Mouse (Mus musculus) R1 (cell line): ENCODE data around the gene Gfpt1.

Experiments
- DNase-seq: peaks from one replicate; pipeline ENCODE4 v3.0.0-alpha.2; 2018; ENCODE audit warnings: low read depth, low spot score

Gene Gfpt1

GRCm38 (mm10) chr6:87100297-87101020 is 57.8 kb downstream of the Gfpt1 start:
- DNase-seq = no peak

DNA sequence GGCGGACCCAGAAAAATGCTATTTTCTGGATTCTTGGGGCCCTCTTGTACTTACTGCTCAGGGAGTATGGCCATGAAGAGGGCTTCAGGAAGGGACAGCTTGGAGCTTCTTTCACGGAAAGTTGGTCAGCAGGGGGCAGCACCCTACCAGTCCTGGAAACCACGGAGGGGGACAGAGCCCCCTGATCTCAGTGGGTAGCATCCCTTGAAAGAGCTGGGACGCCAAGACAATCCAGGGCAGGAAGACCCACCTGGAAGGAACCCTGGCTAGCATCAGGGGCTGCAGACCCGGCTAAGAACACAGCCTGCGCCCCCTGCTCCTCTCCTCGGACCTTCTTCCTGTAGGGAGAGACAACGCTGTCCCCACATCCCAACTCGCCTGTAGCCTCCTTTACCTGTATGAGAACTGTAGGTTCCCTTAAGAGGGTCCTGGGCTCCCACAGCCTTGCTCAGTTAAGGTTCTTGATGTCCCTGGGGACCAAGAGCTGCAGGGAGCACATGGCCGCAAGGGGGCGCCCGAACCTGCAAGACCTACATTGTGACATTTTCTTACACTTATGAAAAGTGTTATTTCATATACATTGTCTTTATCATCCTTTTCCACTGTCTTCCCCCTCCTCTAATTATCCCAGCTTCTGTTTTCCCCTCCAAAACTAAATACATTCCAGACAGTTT is 58.8 kb downstream of the Gfpt1 start:
- peak; percentile 78 for DNase-seq

DNA sequence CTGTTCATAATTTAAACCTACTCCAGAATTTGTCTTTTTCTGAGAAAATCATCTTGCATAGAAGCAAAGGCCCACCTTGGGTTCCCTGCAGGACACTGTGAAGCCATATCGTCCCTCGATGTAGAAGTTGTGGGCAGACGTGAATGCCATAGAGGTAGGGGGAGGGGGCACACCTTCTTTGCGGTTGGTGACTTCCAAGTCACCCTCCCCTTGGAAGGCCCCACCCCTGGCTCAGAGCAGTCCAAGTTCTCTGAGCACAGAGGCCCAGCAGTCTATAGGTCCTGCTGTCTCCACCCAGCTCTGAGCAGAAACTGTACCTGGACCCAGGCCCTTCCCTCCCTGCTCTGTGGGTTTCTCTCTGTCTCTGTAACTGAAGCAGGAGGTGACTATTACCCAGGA is 59.3 kb downstream of the Gfpt1 start:
- no peak for DNase-seq

GRCm38 (mm10) chr6:87102421-87102911 is 59.8 kb downstream of the Gfpt1 start:
- no peak for DNase-seq

DNA sequence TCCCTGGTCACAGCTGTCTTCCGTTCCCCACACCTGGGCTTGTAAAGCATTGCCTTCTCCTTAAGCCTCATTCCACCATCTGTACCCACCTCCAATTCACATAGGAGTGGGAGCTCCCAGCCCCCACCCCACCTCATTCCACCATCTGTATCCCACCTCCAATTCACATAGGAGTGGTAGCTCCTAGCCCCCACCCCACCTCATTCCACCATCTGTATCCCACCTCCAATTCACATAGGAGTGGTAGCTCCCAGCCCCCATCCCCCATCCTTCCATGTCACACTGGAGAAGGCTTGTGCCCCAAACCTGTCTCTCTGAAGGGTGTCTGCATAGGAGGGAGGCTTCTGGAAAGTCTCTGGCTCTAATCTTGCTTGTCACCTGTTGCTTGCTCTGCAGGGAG is 60.7 kb downstream of the Gfpt1 start:
- DNase-seq = no peak

DNA sequence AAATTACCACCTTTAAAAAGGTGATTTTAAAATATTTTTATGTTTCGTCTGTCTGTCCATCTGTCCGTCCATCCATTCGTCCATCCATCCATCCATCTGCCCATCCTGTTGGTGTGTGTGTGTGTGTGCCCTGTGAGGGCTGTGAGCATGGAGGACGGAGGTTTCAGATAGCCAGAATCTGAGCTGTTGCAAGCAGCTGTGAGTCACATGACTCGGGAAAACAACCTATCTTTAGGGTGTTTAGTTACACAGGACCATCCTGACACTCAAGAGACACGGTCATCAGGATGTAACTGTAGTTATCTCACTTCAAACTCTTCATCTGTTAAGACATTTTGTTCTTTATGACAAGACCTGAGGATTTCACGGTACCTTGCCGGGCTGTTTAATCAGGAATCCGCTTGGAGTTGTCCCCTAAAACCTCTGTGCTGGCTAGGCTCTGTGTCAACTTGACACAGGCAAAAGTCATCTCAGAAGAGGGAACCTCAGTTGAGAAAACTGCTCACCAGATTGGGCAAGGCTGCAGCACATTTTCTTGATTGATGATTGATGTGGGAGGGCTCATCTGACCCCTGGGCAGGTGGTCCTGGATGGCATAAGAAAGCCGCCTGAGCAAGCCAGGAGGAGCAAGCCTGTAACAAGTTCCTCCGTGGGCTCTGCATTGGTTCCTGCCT is 61.6 kb downstream of the Gfpt1 start, which contains the start of gene D6Ertd527e:
Gene D6Ertd527e (plus strand): TSS at position 624 of the 674 bp plus-strand sequence.
- no peak for DNase-seq

- no peak for DNase-seq
Measured at GRCm38 (mm10) chr6:87111493-87111892, 68.8 kb downstream of the Gfpt1 start.

DNA sequence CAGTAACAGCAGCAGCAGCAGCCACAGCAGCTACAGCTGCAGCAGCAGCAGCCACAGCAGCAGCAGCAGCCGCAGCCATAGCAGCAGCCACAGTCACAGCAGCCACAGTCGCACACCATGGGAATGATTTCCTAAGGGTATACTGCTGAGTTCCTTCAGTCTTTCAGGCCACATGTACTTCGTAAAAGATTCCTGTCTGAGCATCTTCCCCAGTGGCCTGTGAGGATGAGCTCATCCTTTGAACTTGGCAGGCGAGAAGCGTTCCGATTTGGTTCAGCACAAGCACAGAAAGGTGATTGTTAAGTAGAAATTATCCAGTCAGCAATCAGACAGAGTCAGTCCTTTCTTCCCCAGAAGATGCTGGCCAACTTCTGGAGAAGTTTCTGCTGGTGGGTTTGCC is 69.5 kb downstream of the Gfpt1 start:
- no peak for DNase-seq

DNA sequence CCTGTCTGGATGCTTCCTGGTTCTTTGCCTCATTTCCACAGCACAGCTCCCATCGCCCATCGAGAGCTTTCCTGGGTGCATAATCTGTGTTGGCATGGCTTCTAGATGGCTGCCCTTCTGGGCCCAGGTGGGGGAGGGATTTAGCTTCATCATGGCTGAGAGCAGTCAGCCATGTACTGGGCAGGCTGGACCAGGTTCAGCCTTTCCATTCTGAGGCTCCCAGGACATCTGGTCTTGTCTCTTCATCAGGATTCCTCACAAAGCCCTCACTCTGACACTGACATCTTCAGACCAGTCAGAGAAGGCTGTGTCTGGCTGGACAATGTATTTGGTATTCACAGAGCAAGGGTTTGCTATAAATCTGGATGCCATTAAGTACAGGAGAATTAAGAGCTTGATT is 73.3 kb downstream of the Gfpt1 start:
- no peak for DNase-seq

DNA sequence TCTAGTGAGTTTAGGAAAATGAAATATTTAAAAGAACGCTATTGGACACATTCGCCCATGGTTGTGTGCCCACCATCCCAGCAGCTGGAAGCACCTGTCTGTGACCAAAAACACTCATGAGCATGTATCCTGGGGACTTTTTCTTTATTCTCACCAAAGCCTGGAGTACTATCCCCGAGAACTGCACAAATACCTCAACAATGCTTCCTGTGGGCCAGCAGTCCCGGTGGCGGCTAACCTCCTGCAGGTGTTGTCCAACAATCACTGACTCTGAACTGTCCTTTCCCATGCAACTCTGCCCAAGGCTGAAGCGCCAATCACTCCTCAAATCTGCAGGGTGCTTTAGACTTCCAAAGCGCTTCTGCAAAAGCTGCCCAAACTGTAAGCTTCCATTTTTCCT is 74.0 kb downstream of the Gfpt1 start:
- DNase-seq = no peak

DNA sequence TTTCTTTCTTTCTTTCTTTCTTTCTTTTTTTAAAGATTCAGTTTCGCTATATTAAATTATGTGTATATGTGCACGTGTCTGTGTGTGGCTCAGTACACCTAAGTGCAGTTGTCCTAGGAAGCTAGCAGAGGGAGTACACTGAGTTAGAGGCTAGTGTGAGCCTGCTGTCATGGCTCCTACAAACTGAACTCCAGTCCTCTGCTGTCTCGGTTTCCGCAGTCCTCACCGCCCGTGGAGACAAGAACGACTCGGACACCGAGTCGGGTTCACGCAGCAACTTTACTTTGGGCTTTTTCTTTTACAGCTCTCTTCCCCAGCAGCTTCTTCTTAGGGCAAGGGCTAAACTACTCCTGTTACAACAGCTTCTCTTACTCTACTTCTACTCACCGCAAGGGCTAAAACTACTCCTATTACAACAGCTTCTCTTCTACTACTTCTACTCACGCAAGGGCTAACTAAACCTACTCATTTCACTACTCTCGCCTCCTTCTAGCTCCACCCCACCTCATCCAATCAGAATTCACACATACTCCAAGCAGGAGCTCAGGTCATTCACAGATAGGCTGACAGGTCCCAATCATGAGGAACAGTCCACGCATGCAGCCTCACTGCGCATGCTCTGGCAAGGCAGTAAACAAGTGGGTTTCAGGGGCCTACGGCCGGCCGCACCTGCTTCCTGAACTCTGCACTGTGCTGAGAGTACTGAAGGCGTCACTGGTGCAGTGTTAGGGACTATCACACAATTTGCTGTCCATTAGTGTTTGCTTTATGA is 76.6 kb downstream of the Gfpt1 start:
- peak; percentile 85 for DNase-seq

DNA sequence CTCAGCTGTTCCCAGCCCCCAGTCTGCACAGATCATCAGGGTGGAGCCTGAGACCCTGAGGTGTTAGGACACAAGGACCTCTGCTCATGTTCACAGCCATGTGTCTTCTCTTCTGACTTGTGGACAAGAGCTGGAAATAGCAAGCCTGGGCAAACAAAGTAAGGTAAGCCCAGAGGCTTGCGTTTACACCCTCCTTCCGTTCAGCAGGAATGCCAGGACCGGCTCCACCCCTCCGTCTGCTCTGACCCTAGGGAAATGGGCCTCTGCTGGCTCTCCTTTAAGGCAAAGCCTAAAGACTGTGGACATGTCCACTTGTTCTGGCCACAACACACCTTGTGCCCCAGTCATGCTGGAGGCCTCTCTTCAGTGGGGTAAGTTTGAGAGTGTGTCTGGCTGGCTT is 77.3 kb downstream of the Gfpt1 start:
- no peak for DNase-seq

GRCm38 (mm10) chr6:87120661-87121060 is 78.0 kb downstream of the Gfpt1 start:
- peak; percentile 69 for DNase-seq

DNA sequence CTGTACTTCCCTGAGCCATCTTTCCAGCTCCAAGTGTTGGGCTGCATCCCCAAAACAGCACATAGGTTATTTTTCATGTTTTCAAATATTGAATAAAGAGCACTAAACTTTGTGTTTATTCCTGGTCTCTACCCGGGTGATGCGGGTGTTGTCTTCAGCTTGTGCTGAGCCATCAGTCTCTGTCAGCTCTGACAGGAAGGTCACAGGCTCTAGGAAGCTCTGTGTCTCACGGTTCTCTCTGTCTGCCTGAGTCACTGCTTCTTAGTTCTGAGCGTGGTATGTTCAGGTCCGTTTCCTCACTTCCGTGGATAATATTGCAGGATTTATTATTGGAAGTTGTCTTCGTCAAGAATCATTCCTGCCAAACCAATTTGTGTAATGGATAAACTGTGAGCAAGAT is 79.3 kb downstream of the Gfpt1 start:
- no peak for DNase-seq

DNA sequence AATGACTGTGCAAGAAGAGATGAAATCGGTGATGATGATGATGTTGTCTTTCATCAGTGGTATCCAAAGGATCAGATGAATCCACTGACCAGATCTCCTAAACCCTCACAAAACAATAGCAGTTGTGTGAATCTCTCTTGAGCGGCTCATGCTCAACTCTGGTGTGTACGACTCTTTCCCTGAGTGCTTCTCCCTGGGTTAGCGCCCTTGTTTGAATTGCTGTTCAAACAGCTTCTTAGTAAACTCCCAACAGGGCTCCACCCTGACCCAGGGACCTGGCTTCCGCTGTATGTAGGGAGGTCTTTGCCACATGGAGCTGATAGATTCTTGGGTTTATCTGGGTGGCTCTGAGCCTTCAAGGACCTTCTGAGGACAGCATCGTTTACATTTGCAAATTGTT is 80.8 kb downstream of the Gfpt1 start:
- no peak for DNase-seq

DNA sequence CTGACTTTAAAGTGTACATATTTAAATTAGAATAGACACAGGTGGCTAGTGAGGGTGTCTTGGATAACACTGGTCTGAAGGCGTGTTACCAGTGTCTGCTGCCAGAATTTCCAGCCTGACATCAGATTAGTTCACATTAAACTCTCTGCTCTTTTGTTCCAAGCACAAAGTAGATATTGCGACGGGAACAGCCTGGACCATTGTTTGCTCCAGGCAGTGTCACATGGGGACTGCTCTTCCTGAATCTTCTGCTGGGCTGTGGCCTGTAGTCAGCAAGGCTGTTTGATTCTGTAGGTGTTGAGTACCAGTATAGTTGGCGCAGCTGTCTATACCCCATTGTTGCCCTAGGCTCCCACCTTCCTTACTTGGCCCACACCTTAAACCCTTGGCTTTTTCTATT is 81.3 kb downstream of the Gfpt1 start:
- DNase-seq = no peak

GRCm38 (mm10) chr6:87127049-87127753 is 84.6 kb downstream of the Gfpt1 start:
- no peak for DNase-seq

- no peak for DNase-seq
Measured at GRCm38 (mm10) chr6:87129861-87130260, 87.2 kb downstream of the Gfpt1 start.

- no peak for DNase-seq
Measured at GRCm38 (mm10) chr6:87130628-87131027, 88.0 kb downstream of the Gfpt1 start.

DNA sequence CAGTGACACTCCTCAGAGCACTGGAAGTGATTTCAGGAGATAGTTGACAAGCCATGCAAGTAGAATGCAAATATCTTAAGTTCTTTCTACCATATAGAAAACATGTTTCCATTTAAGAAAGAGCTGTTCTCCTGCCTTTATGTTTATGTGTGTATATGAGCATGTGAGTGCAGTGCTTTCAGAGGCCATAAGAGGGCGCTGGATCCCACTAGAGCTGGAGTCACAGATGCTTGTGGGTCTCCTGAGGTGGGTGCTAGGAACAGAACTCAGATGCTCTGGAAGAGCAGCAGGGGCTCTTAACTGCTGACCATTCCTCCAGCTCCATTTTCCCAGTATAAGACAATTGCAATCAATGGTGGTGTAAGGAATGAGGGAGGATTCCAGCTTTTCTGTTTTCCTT is 88.4 kb downstream of the Gfpt1 start:
- DNase-seq = no peak

- no peak for DNase-seq
Measured at GRCm38 (mm10) chr6:87133520-87133919, 90.9 kb downstream of the Gfpt1 start.
